Mouse (Mus musculus): ENCODE measurements at regions not wholly inside any gene's neighbourhood (a gene's known extent, or its start where the extent isn't known, plus 50 kb on each side); places are given as distances from the start of the nearest gene placed in this dataset.

GRCm38 (mm10) chr16:5367581-5368119 is 111.9 kb upstream of the Eef2kmt start:
- no peaks in the 10 kb centered on the region for H3K4me1 ChIP-seq (ENCODE audit: control insufficient read depth, insufficient read depth, low read length)
- H3K36me3 ChIP-seq (ENCODE audit: control insufficient read depth, insufficient read depth, low read length): no peaks in the 10 kb centered on the region
- no peak overlapping the region for H3K9ac ChIP-seq (ENCODE audit: low read depth, low read length)
- ATAC-seq (ENCODE audit: low read depth) (no peak), DNase-seq (ENCODE audit: low spot score) (no peak)
- no peak overlapping the region for H3K4me3 ChIP-seq (ENCODE audit: low read depth, low read length)
- H3K27ac ChIP-seq (replicated peaks; ENCODE audit: low read depth, low read length): no peak overlapping the region
- no peak overlapping the region for H3K4me2 ChIP-seq (ENCODE audit: low read depth, low read length)
- no peaks in the 10 kb centered on the region for H3K9me3 ChIP-seq (ENCODE audit: control insufficient read depth, low read length)
- H3K27me3 ChIP-seq (replicated peaks; ENCODE audit: control insufficient read depth, insufficient read depth, low read length): no peaks in the 10 kb centered on the region
- 75% methylated on average over 10 of the region's 10 CpGs for WGBS

GRCm38 (mm10) chr16:5366021-5366420 is 110.2 kb upstream of the Eef2kmt start:
- no peaks in the 10 kb centered on the region for H3K36me3 ChIP-seq (ENCODE audit: control insufficient read depth, insufficient read depth, low read length)
- no peak overlapping the region for H3K9ac ChIP-seq (ENCODE audit: low read depth, low read length)
- no peaks in the 10 kb centered on the region for H3K4me1 ChIP-seq (ENCODE audit: control insufficient read depth, insufficient read depth, low read length)
- ATAC-seq (ENCODE audit: low read depth): no peak
- no peak overlapping the region for H3K27ac ChIP-seq (replicated peaks; ENCODE audit: low read depth, low read length)
- no peak overlapping the region for H3K4me3 ChIP-seq (ENCODE audit: low read depth, low read length)
- WGBS: 86% methylated on average over 3 of the region's 3 CpGs
- no peak overlapping the region for H3K4me2 ChIP-seq (ENCODE audit: low read depth, low read length)
- H3K27me3 ChIP-seq (replicated peaks; ENCODE audit: control insufficient read depth, insufficient read depth, low read length): no peaks in the 10 kb centered on the region
- H3K9me3 ChIP-seq (ENCODE audit: control insufficient read depth, low read length): no peaks in the 10 kb centered on the region
- DNase-seq (ENCODE audit: low spot score): no peak

GRCm38 (mm10) chr16:5363007-5363570 is 107.3 kb upstream of the Eef2kmt start:
- Histone ChIP-seq H3K9me3 (ENCODE audit: control insufficient read depth, low read length) (no peaks in the 10 kb centered on the region), H3K4me2 (ENCODE audit: low read depth, low read length) (no peak overlapping the region), H3K36me3 (ENCODE audit: control insufficient read depth, insufficient read depth, low read length) (no peaks in the 10 kb centered on the region), H3K4me3 (ENCODE audit: low read depth, low read length) (no peak overlapping the region), H3K4me1 (ENCODE audit: control insufficient read depth, insufficient read depth, low read length) (no peaks in the 10 kb centered on the region), H3K27ac (replicated peaks; ENCODE audit: low read depth, low read length) (no peak overlapping the region), H3K27me3 (replicated peaks; ENCODE audit: control insufficient read depth, insufficient read depth, low read length) (no peaks in the 10 kb centered on the region), H3K9ac (ENCODE audit: low read depth, low read length) (no peak overlapping the region)
- ATAC-seq (ENCODE audit: low read depth): no peak
- no peak for DNase-seq (ENCODE audit: low spot score)
- WGBS: 78% methylated on average over 10 of the region's 10 CpGs

DNA sequence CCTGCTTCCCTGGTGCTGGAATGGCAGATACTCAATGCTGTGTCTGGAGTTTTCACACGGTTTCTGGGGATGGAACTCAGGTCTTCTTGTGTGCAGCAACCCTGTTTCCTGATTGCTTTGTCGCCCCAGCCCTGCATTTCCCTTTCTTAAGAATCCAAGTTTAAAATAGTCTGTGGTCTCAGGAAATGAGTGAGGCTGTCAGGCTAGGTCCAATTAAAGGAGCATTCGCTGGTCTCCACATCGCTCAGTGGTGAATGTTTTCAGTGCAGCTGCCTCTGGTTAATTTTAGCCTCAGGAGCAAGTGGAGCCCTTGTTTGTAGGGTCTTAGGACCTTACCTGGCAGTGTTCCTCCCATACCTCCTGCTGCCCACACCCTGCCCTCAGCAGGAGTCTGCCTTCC is 103.4 kb upstream of the Eef2kmt start:
- WGBS: 72% methylated on average over 4 of the region's 4 CpGs
- Histone ChIP-seq H3K4me3 (ENCODE audit: low read depth, low read length) (no peak overlapping the region), H3K4me2 (ENCODE audit: low read depth, low read length) (no peak overlapping the region), H3K27me3 (replicated peaks; ENCODE audit: control insufficient read depth, insufficient read depth, low read length) (no peaks in the 10 kb centered on the region), H3K36me3 (ENCODE audit: control insufficient read depth, insufficient read depth, low read length) (no peaks in the 10 kb centered on the region), H3K9me3 (ENCODE audit: control insufficient read depth, low read length) (no peaks in the 10 kb centered on the region), H3K4me1 (ENCODE audit: control insufficient read depth, insufficient read depth, low read length) (no peaks in the 10 kb centered on the region), H3K9ac (ENCODE audit: low read depth, low read length) (no peak overlapping the region), H3K27ac (replicated peaks; ENCODE audit: low read depth, low read length) (no peak overlapping the region)
- no peak for DNase-seq (ENCODE audit: low spot score)
- ATAC-seq (ENCODE audit: low read depth): no peak

- no peaks in the 10 kb centered on the region for H3K27me3 ChIP-seq (replicated peaks; ENCODE audit: control insufficient read depth, insufficient read depth, low read length)
- no peak overlapping the region for H3K4me3 ChIP-seq (ENCODE audit: low read depth, low read length)
- ATAC-seq (ENCODE audit: low read depth) (no peak), DNase-seq (ENCODE audit: low spot score) (no peak)
- H3K4me1 ChIP-seq (ENCODE audit: control insufficient read depth, insufficient read depth, low read length): no peaks in the 10 kb centered on the region
- H3K9ac ChIP-seq (ENCODE audit: low read depth, low read length): no peak overlapping the region
- no peaks in the 10 kb centered on the region for H3K9me3 ChIP-seq (ENCODE audit: control insufficient read depth, low read length)
- H3K27ac ChIP-seq (replicated peaks; ENCODE audit: low read depth, low read length): no peak overlapping the region
- no peak overlapping the region for H3K4me2 ChIP-seq (ENCODE audit: low read depth, low read length)
- H3K36me3 ChIP-seq (ENCODE audit: control insufficient read depth, insufficient read depth, low read length): no peaks in the 10 kb centered on the region
- 61% methylated on average over 2 of the region's 2 CpGs for WGBS
These were observed 98.1 kb upstream of the Eef2kmt start for GRCm38 (mm10) chr16:5353881-5354280.

DNA sequence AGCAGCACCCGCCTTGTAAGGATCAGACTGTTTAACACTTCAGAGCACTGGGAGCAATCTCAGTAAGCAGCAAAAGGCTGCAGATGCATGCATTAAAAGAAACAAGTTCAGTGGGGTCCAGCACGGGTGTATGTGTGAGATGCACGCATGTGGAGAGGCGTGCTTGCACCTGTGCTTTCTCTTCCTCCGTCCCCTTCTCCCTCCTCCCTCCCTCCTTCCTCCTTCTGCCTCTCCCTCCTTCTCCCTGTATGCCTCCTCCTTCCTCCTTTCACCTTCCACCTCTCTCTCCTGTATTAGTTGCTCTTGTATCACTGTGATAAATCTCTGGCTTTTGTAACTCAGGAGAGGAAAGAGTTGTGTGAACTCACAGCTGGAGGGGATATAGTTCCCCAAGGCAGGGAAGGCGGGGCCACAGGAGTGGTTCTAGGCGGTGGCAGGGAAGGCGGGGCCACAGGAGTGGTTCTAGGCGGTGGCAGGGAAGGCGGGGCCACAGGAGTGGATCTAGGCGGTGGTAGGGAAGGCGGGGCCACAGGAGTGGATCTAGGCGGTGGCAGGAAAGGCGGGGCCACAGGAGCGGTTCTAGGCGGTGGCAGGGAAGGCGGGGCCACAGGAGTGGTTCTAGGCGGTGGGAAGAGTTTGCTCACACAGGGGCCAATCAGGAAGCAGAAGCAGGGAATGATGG is 96.2 kb upstream of the Eef2kmt start:
- H3K4me3 ChIP-seq (ENCODE audit: low read depth, low read length): no peak overlapping the region
- no peak overlapping the region for H3K9ac ChIP-seq (ENCODE audit: low read depth, low read length)
- H3K27me3 ChIP-seq (replicated peaks; ENCODE audit: control insufficient read depth, insufficient read depth, low read length): no peaks in the 10 kb centered on the region
- no peak overlapping the region for H3K27ac ChIP-seq (replicated peaks; ENCODE audit: low read depth, low read length)
- no peaks in the 10 kb centered on the region for H3K4me1 ChIP-seq (ENCODE audit: control insufficient read depth, insufficient read depth, low read length)
- DNase-seq (ENCODE audit: low spot score) (peak; percentile 85), ATAC-seq (ENCODE audit: low read depth) (peak; percentile 88)
- H3K4me2 ChIP-seq (ENCODE audit: low read depth, low read length): peak overlapping the region; percentile 23
- no peaks in the 10 kb centered on the region for H3K36me3 ChIP-seq (ENCODE audit: control insufficient read depth, insufficient read depth, low read length)
- H3K9me3 ChIP-seq (ENCODE audit: control insufficient read depth, low read length): no peaks in the 10 kb centered on the region
- WGBS: 7% methylated on average over 16 of the region's 18 CpGs

DNA sequence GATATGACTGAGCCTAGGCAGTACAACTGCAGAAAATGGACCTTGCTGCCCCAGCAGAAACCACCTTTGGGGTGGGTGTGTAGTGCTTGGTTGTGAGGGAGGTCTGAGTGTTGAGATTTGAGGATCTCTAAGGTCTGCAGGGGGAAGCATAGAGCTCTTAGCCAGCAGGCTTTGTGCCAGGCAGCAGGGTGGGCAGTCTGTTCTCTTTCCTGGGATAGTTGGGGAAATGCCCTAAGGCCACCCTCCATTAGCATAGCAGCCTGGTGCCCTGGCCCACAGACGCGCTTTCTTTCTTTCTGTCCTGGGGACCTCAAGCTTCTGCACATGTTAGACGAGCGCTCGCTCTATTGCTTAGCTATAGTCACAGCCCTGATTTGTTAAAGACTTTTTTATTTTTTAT is 91.4 kb upstream of the Eef2kmt start:
- ATAC-seq (ENCODE audit: low read depth): no peak
- no peak overlapping the region for H3K9ac ChIP-seq (ENCODE audit: low read depth, low read length)

GRCm38 (mm10) chr16:5342326-5342725 is 86.5 kb upstream of the Eef2kmt start:
- no peaks in the 10 kb centered on the region for H3K9me3 ChIP-seq (ENCODE audit: control insufficient read depth, low read length)
- H3K36me3 ChIP-seq (ENCODE audit: control insufficient read depth, insufficient read depth, low read length): no peaks in the 10 kb centered on the region
- no peaks in the 10 kb centered on the region for H3K27me3 ChIP-seq (replicated peaks; ENCODE audit: control insufficient read depth, insufficient read depth, low read length)
- WGBS: 76% methylated on average over 6 of the region's 6 CpGs
- DNase-seq (ENCODE audit: low spot score): peak; percentile 22
- no peak for ATAC-seq (ENCODE audit: low read depth)
- no peak overlapping the region for H3K27ac ChIP-seq (replicated peaks; ENCODE audit: low read depth, low read length)
- no peak overlapping the region for H3K4me3 ChIP-seq (ENCODE audit: low read depth, low read length)
- no peak overlapping the region for H3K4me2 ChIP-seq (ENCODE audit: low read depth, low read length)
- H3K9ac ChIP-seq (ENCODE audit: low read depth, low read length): no peak overlapping the region
- no peaks in the 10 kb centered on the region for H3K4me1 ChIP-seq (ENCODE audit: control insufficient read depth, insufficient read depth, low read length)

More for the DNA sequence above, 91.4 kb upstream of the Eef2kmt start:
- no peaks in the 10 kb centered on the region for H3K36me3 ChIP-seq (ENCODE audit: control insufficient read depth, insufficient read depth, low read length)
- H3K4me3 ChIP-seq (ENCODE audit: low read depth, low read length): no peak overlapping the region
- no peaks in the 10 kb centered on the region for H3K9me3 ChIP-seq (ENCODE audit: control insufficient read depth, low read length)
- H3K4me2 ChIP-seq (ENCODE audit: low read depth, low read length): no peak overlapping the region
- no peaks in the 10 kb centered on the region for H3K4me1 ChIP-seq (ENCODE audit: control insufficient read depth, insufficient read depth, low read length)
- DNase-seq (ENCODE audit: low spot score): no peak
- H3K27ac ChIP-seq (replicated peaks; ENCODE audit: low read depth, low read length): no peak overlapping the region
- no peaks in the 10 kb centered on the region for H3K27me3 ChIP-seq (replicated peaks; ENCODE audit: control insufficient read depth, insufficient read depth, low read length)
- 66% methylated on average over 5 of the region's 5 CpGs for WGBS

DNA sequence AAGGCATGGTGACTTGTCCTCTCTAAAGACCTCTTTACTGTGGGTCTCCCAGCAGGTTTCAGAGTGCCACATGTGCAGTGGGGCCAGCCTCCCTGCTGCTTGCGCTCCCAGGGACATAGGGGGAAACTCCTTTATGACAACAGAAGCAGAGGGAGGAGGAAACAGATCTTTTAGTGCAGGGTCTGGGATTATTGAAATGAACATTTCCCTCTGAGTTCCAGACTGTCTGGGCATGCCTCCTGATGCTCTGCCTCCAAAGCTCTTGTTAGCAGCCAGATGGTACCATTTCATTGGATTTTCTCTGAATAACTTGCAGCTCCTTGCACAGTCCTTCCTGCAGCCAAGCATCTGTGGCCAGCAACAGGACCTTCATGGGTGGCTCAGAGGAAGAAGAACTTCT is 60.5 kb upstream of the Eef2kmt start:
- WGBS: 70% methylated on average over 1 of the region's 1 CpGs
- H3K27me3 ChIP-seq (replicated peaks; ENCODE audit: control insufficient read depth, insufficient read depth, low read length): no peaks in the 10 kb centered on the region
- no peaks in the 10 kb centered on the region for H3K36me3 ChIP-seq (ENCODE audit: control insufficient read depth, insufficient read depth, low read length)
- no peak overlapping the region for H3K27ac ChIP-seq (replicated peaks; ENCODE audit: low read depth, low read length)
- ATAC-seq (ENCODE audit: low read depth) (no peak), DNase-seq (ENCODE audit: low spot score) (no peak)
- no peaks in the 10 kb centered on the region for H3K9me3 ChIP-seq (ENCODE audit: control insufficient read depth, low read length)
- no peak overlapping the region for H3K9ac ChIP-seq (ENCODE audit: low read depth, low read length)
- H3K4me1 ChIP-seq (ENCODE audit: control insufficient read depth, insufficient read depth, low read length): no peaks in the 10 kb centered on the region
- no peak overlapping the region for H3K4me3 ChIP-seq (ENCODE audit: low read depth, low read length)
- H3K4me2 ChIP-seq (ENCODE audit: low read depth, low read length): no peak overlapping the region

Data from embryonic facial prominence, embryonic 14.5 days (tissue).